Mouse (Mus musculus) liver, embryonic 14 days (tissue): ENCODE data around the gene Gm49366. TPM values are rescaled to one million over a fixed set of nuclear protein-coding genes. Genes with fewer than 3 reads are reported as not detected.

Experiments used
- polyA plus RNA-seq: library from polyadenylated mRNA; depleted of rRNA; stranded (reverse); fragments of >200 nt; gene quantifications from 2 replicates; pipeline ENCODE4 v1.2.3, GENCODE M21; 2012; rRNA removed

Gm49366 gene
- not detected in 2 replicates for polyA plus RNA-seq

DNA sequence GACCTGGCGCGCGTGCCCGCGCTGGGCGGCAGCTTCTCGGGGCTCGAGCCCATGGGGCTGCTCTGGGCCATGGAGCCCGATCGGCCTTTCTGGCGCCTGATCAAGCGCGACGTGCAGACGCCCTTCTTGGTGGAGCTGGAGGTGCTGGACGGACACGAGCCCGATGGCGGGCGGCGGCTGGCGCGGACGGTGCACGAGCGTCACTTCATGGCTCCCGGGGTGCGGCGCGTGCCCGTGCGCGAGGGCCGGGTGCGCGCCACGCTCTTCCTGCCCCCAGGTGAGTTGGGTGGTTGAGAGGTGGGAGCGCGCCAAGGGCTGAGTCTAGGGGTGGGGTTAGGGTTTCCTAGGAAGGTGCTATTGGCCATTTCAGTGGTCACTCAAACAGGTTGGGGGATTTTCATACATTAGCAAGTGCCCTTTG, at the start of gene Gm49366:
Gm49366 (plus strand) TSS at position 245 of the 421 bp plus-strand sequence.

GRCm38 (mm10) chr12:84009171-84009965, 29.4 kb upstream of the Gm49366 start, which contains the start of gene Acot1:
Gene Acot1, plus strand, starts transcription at chr12:84009490.

DNA sequence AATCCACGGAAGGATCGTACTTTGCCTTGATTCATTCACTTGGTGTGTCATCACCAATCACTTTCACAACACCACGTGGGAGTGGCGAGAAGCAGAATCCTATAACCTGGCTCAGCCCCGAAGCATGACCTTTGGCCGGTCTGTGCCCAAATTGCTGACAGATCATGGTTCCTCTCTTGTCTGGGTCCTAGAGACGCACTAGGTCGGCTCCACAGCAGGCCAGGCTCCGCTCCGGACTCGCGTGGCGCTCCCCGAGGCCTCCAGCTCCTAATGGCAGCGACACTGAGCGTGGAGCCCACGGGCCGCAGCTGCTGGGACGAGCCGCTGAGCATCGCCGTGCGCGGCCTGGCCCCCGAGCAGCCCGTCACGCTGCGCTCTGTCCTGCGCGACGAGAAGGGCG, 494 bp upstream of the Gm49366 start, which contains the start of gene Acot4:
Acot4 (plus strand) TSS at position 139 of the 400 bp plus-strand sequence.

GRCm38 (mm10) chr12:84051937-84052474, 13.3 kb downstream of the Gm49366 start, which contains the start of gene Acot3:
Gene Acot3, plus strand, starts transcription at chr12:84052144.

DNA sequence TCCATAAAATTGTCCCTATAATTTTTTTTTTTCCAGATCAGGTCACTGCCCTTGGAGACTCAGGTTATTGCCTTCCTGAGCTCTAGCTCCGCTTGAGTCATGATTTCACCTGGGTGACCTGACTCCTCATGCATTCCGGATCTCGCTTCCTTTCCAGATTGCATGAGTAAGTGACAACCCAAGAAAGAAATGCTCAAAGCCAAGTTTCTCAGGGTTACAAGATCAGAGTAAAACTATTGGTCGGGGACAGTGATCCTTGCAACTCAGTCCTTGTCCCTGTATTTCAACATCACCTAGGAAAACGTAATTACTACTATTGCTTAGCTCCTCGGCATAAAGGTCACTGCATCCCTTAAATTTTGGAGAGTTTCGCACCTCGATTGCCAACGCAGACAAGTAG, 30.3 kb downstream of the Gm49366 start, which contains the start of gene Acot5:
Acot5 (plus strand) TSS at position 340 of the 400 bp plus-strand sequence.

GRCm38 (mm10) chr12:84100604-84101492, 62.1 kb downstream of the Gm49366 start, which contains the start of gene Acot6:
Gene Acot6, plus strand, starts transcription at chr12:84100654.

Other genes starting within 250 kb of the Gm49366 start
- gene Numb, start 117.0 kb upstream of the Gm49366 start, polyA plus RNA-seq, result 11.8 and 13.5 TPM in 2 replicates
- gene Riox1, start 88.3 kb upstream of the Gm49366 start, polyA plus RNA-seq, result 6.0 and 7.4 TPM in 2 replicates
- not detected in 2 replicates for gene Heatr4, start 54.1 kb upstream of the Gm49366 start, polyA plus RNA-seq
- 2.5 and 3.4 TPM in 2 replicates for gene Acot2, start 51.1 kb upstream of the Gm49366 start, polyA plus RNA-seq
- 11.4 and 16.9 TPM in 2 replicates for gene Acot1, start 29.4 kb upstream of the Gm49366 start, polyA plus RNA-seq
- 4.4 and 5.2 TPM in 2 replicates for gene Acot4, start 556 bp upstream of the Gm49366 start, polyA plus RNA-seq
- 2.4 and 2.8 TPM in 2 replicates for gene Acot3, start 13.2 kb downstream of the Gm49366 start, polyA plus RNA-seq
- gene Acot5, start 30.4 kb downstream of the Gm49366 start, polyA plus RNA-seq, result not detected in 2 replicates
- 0.87 and 0.93 TPM in 2 replicates for gene Acot6, start 61.7 kb downstream of the Gm49366 start, polyA plus RNA-seq
- 0.40 and 0.42 TPM in 2 replicates for gene Dnal1, start 75.4 kb downstream of the Gm49366 start, polyA plus RNA-seq
- 0.12 TPM in 2 replicates for gene Pnma1, start 109.6 kb downstream of the Gm49366 start, polyA plus RNA-seq
- 3.6 and 4.5 TPM in 2 replicates for gene Elmsan1, start 179.9 kb downstream of the Gm49366 start, polyA plus RNA-seq
- 13.1 and 14.9 TPM in 2 replicates for gene Ptgr2, start 246.3 kb downstream of the Gm49366 start, polyA plus RNA-seq